Mouse (Mus musculus) G1E (cell line): Measurements from ENCODE around the gene Plaa. TPM values are rescaled to one million over a fixed set of nuclear protein-coding genes. Genes with fewer than 3 reads are reported as not detected.

ENCODE experiments used
- ATAC-seq: 2 replicates; pipeline ENCODE4 v1.8.0; 2016; ENCODE audit warnings: mild to moderate bottlenecking; ENCODE audit not compliant: insufficient number of reproducible peaks, poor library complexity, low FRiP score, severe bottlenecking; ENCODE audit errors: extremely low read depth
- DNase-seq: peaks from one replicate; pipeline ENCODE4 v3.0.0; 2012; ENCODE audit warnings: low spot score
- H3K27me3 ChIP-seq: 2 replicates; pipeline ENCODE4 v1.6.1; 2012; ENCODE audit warnings: mild to moderate bottlenecking, low read length, inconsistent platforms; ENCODE audit not compliant: insufficient read depth
- H3K36me3 ChIP-seq: replicated peaks from 2 replicates; pipeline ENCODE3; 2012; ENCODE audit warnings: mild to moderate bottlenecking, inconsistent platforms
- H3K4me1 ChIP-seq: 2 replicates; pipeline ENCODE4 v1.6.1; 2012; ENCODE audit warnings: low read depth, low read length, inconsistent platforms, mixed read lengths; ENCODE audit not compliant: insufficient read depth
- H3K4me3 ChIP-seq: 2 replicates; pipeline ENCODE4 v1.5.1; 2012; ENCODE audit warnings: low read depth, mild to moderate bottlenecking, inconsistent platforms, low read length, moderate library complexity, mixed read lengths
- H3K9me3 ChIP-seq: replicated peaks from 2 replicates; pipeline ENCODE4 v1.6.1; 2012; ENCODE audit warnings: inconsistent platforms
- CTCF ChIP-seq: IDR thresholded peaks from 2 replicates; pipeline ENCODE4 v1.5.1; 2012; ENCODE audit warnings: low read depth, low read length, inconsistent platforms, mixed read lengths
- GATA1 ChIP-seq: IDR thresholded peaks from 2 replicates; pipeline ENCODE4 v1.6.1; 2012; ENCODE audit warnings: borderline replicate concordance, low read length, inconsistent platforms, mixed read lengths
- GATA2 ChIP-seq: IDR thresholded peaks from 2 replicates; pipeline ENCODE4 v1.6.1; 2012; ENCODE audit warnings: low read depth, low read length, inconsistent platforms, borderline replicate concordance
- POLR2AphosphoS5 ChIP-seq: IDR thresholded peaks from 2 replicates; pipeline ENCODE4 v1.6.1; 2012; ENCODE audit warnings: low read depth, low read length, inconsistent platforms; ENCODE audit not compliant: insufficient replicate concordance
- TAL1 ChIP-seq: conservative IDR thresholded peaks from 2 replicates; pipeline ENCODE4 v1.6.1; 2012; ENCODE audit warnings: low read depth, low read length, inconsistent platforms, mixed read lengths
- polyA plus RNA-seq: library from polyadenylated mRNA; stranded (reverse); fragments of >175 nt; gene quantifications from 2 replicates; pipeline ENCODE4 v1.2.3, GENCODE M21; 2012
- total RNA-seq, 2 experiments: library from RNA; stranded (forward) in 1 of 2; stranded (reverse) in 1 of 2; fragments of 200-1000 nt in 1 of 2; fragments of >200 nt in 1 of 2; fragmentation: Nextera tagmentation in 1 of 2; gene quantifications; 2 replicates each; pipeline ENCODE4 v1.2.3; 2014 to 2017

Plaa gene
- total and polyA plus RNA-seq, 3 experiments, result 62.9 to 117 (median 109) TPM

DNA sequence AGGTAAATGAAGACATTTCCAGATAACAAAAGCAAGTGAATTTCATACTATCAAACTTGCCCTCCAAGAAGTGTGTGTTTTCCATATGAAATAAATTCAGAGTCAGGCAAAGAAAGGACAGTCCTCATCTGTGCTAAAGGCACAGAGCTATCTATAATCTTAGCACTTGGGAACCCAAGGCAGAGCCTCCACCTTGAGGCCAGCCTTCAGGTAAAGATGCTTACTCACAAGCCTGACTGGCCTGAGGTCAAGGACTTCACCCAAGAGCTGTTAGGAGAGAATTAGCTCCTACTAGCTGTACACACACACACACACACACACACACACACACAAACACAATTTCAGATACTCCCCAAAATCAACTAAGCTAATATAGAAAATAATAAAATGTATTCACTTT lies 10.3 kb downstream of the Plaa start:
- ATAC-seq (no peak), DNase-seq (no peak)
- Histone ChIP-seq H3K9me3 (no peaks in the 10 kb centered on the region), H3K36me3 (peaks cover 34% of the 10 kb centered on the region), H3K4me1 (peaks cover 9% of the 10 kb centered on the region; the same call in 1 of the 2 replicates), H3K4me3 (no peak overlapping the region), H3K27me3 (no peaks in the 10 kb centered on the region)
- no peak for TF ChIP-seq GATA1
- no peak for TF ChIP-seq GATA2
- no peak for TF ChIP-seq TAL1
- TF ChIP-seq POLR2AphosphoS5, result no peak
- no peak for TF ChIP-seq CTCF

DNA sequence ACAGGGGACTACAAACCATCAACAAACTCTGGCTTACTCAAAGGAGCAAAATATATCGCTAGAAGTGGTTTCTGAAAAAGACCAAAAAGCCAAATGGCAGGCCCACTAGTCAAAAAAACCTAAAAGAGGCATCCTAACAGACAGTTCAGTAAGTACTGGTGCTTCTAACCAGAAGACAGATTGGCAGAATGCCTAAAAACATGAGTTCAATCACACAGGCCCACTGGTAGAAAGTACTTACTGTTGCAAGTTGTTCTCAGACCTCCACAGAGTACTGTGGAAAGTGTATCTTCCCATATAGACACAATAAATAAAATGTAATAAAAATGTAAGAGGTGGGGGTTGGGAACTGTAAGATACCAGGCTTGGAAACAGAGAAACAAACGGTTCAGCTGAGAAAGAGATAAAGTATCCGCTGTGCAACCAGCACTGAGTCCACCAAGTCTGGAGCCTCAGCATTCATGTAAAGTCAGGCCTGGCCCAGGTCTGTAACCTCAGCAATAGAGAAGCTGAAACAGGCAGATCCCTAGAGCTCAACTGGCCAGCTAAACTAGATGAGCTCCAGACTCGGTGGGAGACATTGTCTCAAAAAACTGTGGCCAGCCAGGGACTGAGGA lies 11.2 kb downstream of the Plaa start:
- H3K36me3 ChIP-seq, result peaks cover 36% of the 10 kb centered on the region
- ATAC-seq (no peak), DNase-seq (no peak)
- peaks cover 9% of the 10 kb centered on the region; the same call in 1 of the 2 replicates for H3K4me1 ChIP-seq
- H3K4me3 ChIP-seq, result no peak overlapping the region
- no peaks in the 10 kb centered on the region for H3K27me3 ChIP-seq
- TF ChIP-seq CTCF (no peak), GATA2 (no peak), TAL1 (no peak), GATA1 (no peak), POLR2AphosphoS5 (no peak)
- H3K9me3 ChIP-seq, result no peaks in the 10 kb centered on the region

DNA sequence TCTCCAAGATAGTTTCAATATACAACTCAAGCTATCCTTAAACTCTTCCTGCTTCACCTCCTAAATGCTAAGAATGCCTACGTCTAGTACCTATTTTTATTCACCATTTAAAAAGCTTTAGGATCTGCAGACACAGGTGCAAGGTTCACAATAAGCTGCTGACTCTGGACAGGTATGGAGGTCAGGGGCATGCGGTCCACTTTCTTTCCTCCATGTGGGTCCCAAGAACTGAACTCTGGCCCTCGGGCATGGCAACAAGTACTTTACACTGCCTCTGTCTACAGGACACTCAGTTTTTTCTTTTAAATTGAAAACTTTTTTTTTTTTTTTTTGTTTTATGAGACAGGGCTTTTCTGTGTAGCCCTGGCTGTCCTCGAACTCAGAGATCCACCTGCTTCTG lies 30.4 kb downstream of the Plaa start:
- TF ChIP-seq CTCF (no peak), POLR2AphosphoS5 (no peak), GATA1 (no peak), GATA2 (no peak), TAL1 (no peak)
- H3K36me3 ChIP-seq, result peaks cover 59% of the 10 kb centered on the region

DNA sequence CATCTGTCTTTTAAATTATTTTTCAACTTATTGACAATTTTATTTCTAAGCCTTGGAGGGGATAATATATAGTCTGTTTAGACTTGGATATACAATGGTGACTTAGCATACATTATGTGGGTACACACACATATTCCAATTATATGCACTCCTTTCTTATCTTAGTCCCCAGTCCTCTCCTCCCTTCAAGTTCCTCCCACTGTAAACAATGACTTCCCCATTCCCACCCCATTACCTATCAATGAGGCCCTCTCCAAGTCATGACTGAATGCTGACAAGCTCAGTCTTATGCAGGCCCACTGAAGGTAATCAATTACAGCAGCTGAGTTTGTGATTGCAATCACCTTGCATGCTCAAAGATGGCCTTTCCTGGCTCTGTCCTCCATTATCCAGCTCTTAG lies 38.7 kb downstream of the Plaa start:
- H3K9me3 ChIP-seq, result no peaks in the 10 kb centered on the region
- H3K4me1 ChIP-seq, result no peaks in the 10 kb centered on the region
- H3K36me3 ChIP-seq, result peaks cover 17% of the 10 kb centered on the region
- DNase-seq, result no peak
- no peak for TF ChIP-seq CTCF
- TF ChIP-seq TAL1, result no peak
- no peak for TF ChIP-seq GATA2
- no peak for TF ChIP-seq GATA1
- TF ChIP-seq POLR2AphosphoS5, result no peak
- ATAC-seq, result no peak
- H3K27me3 ChIP-seq, result no peaks in the 10 kb centered on the region
- H3K4me3 ChIP-seq, result no peak overlapping the region

More for the DNA sequence above, 30.4 kb downstream of the Plaa start:
- ATAC-seq (no peak), DNase-seq (no peak)
- Histone ChIP-seq H3K4me1 (no peaks in the 10 kb centered on the region), H3K9me3 (no peaks in the 10 kb centered on the region), H3K27me3 (no peaks in the 10 kb centered on the region), H3K4me3 (no peak overlapping the region)

DNA sequence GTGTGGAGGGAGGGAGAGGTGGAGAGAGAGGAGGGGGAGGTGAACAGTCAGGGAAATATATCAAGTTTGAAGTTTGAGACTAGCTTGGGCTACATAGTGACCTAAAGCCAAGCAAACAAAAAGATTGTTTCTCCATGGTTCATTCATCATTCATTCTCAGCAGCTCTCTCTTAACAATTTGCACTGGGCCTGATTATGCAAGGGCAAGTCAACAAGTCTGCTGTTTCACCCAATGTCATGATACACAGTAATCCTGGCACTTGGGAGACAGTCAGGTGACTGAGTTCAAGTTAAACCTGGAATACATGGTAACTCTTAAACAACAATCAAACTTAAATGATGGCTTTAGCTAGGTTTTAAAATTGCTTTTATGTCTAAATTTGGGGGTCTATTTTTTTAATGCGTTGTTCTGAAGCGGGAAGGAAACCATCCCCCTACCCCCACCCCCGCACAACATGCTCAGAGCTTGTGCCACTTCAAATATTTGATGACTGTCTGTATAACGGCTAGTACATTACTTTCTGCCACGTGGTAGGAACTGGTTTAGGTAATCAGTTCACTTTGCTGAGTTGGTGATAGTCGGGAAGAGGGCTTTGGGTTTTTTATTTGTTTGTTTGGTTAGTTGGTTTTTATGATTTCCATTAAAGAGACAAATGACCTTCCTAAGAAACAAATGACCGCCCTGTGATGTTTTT lies 40.9 kb downstream of the Plaa start:
- TF ChIP-seq TAL1, result no peak
- no peak for TF ChIP-seq GATA2
- no peak for TF ChIP-seq GATA1
- no peak for TF ChIP-seq POLR2AphosphoS5
- TF ChIP-seq CTCF, result no peak
- no peak for DNase-seq
- Histone ChIP-seq H3K4me1 (no peaks in the 10 kb centered on the region), H3K27me3 (no peaks in the 10 kb centered on the region), H3K4me3 (no peak overlapping the region), H3K9me3 (no peaks in the 10 kb centered on the region), H3K36me3 (peaks cover 7% of the 10 kb centered on the region)
- ATAC-seq, result no peak

DNA sequence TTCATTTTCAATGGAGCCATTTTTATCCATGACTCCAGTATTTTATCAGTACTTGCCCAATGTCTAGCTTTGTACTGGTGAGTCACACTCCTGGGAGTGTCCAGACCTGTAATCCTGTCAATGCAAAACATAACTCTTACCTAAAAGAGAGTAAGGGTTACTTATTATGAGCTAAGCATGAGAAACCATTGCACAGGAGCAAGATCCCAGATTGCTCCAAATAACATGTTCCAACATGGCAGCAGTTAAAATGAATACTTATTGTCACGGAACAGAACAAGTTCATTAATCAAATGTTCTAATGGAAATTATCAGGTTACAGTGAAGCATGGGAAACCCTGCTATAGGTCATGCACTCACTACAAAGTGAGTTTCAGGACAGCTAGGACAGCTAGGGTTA lies 42.7 kb downstream of the Plaa start:
- no peak for DNase-seq
- H3K4me3 ChIP-seq, result no peak overlapping the region
- H3K4me1 ChIP-seq, result no peaks in the 10 kb centered on the region
- no peaks in the 10 kb centered on the region for H3K9me3 ChIP-seq
- no peaks in the 10 kb centered on the region for H3K27me3 ChIP-seq
- peaks cover 2% of the 10 kb centered on the region for H3K36me3 ChIP-seq
- TF ChIP-seq TAL1 (no peak), GATA2 (no peak), CTCF (no peak), GATA1 (no peak)
- ATAC-seq, result no peak
